Mouse (Mus musculus) spleen, adult 2 months (tissue): ENCODE results near the gene Stk38. TPM values are rescaled to one million over a fixed set of nuclear protein-coding genes. Genes with fewer than 3 reads are reported as not detected.

Source experiments
- DNase-seq, 2 experiments: peaks; one replicate each; pipeline versions ENCODE4 v3.0.0 to v3.0.0-alpha.2; 2012 to 2021; ENCODE audit warnings: low spot score in 2 of 2, low read depth in 1 of 2
- H3K27ac ChIP-seq: fragments of 200-500 bp; 2 replicates; pipeline ENCODE4 v1.5.1; 2012; ENCODE audit warnings: low read length, inconsistent platforms; ENCODE audit not compliant: insufficient read depth
- H3K27me3 ChIP-seq: fragments of 200-500 bp; 2 replicates; pipeline ENCODE4 v1.6.1; 2012; ENCODE audit warnings: mild to moderate bottlenecking, moderate library complexity, low read length, inconsistent platforms; ENCODE audit not compliant: control insufficient read depth, insufficient read depth
- H3K36me3 ChIP-seq: fragments of 200-500 bp; 2 replicates; pipeline ENCODE4 v1.6.1; 2012; ENCODE audit warnings: mild to moderate bottlenecking, low read length, inconsistent platforms; ENCODE audit not compliant: control insufficient read depth, insufficient read depth
- H3K4me1 ChIP-seq: fragments of 200-500 bp; 2 replicates; pipeline ENCODE4 v1.6.1; 2011; ENCODE audit warnings: inconsistent platforms; ENCODE audit not compliant: control insufficient read depth, insufficient read depth, insufficient read length
- H3K4me3 ChIP-seq: fragments of 200-500 bp; 2 replicates; pipeline ENCODE4 v1.5.1; 2011; ENCODE audit warnings: mild to moderate bottlenecking, inconsistent platforms; ENCODE audit not compliant: insufficient read depth, insufficient read length; ENCODE audit errors: extremely low read depth
- CTCF ChIP-seq: fragments of 200-500 bp; IDR thresholded peaks from 2 replicates; pipeline ENCODE4 v1.5.1; 2011; ENCODE audit warnings: mild to moderate bottlenecking, inconsistent platforms; ENCODE audit not compliant: insufficient read depth, insufficient read length, insufficient replicate concordance; ENCODE audit errors: extremely low read depth
- POLR2A ChIP-seq: fragments of 200-500 bp; IDR thresholded peaks from 2 replicates; pipeline ENCODE4 v1.6.1; 2011; ENCODE audit warnings: low read depth, low read length, inconsistent platforms
- WGBS: fragments of 180-500 bp; shearing (Covaris S2); methylation state at CpG from one replicate; pipeline ENCODE4 v1.1.7; 2018; 5-methylcytosine and 5-hydroxymethylcytosine counted together
- polyA plus RNA-seq: library from polyadenylated mRNA; depleted of rRNA; stranded (reverse); fragments of >200 nt; gene quantifications from 2 replicates; pipeline ENCODE4 v1.2.3, GENCODE M21; 2012; rRNA removed

The Stk38 gene
- polyA plus RNA-seq, 1 experiment: 119 TPM

DNA sequence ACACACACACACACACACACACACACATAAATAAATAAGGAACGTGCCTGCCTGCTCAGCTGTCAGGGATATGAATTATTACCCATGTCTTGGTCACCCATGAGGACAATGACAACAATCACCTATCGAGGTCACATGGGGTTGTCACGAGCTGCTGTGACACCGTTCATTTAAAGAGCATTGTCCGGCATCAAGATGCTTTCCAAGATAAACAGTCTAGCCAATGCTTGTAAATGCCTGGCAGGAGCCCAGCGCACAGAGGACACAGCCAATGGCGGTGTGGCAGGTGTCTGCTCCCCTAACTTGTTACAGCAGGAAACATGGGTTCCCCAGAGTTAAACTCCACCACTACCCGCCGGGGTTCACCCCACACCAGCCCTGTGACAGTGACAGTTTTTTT is 79.8 kb downstream of the Stk38 start:
- Histone ChIP-seq H3K27ac (no peak overlapping the region), H3K4me1 (no peaks in the 10 kb centered on the region), H3K4me3 (no peak overlapping the region), H3K36me3 (no peaks in the 10 kb centered on the region), H3K27me3 (no peaks in the 10 kb centered on the region)
- WGBS: 71% methylated on average over 9 of the region's 9 CpGs
- no peak for TF ChIP-seq POLR2A
- no peak for TF ChIP-seq CTCF
- DNase-seq: no peak

GRCm38 (mm10) chr17:28926866-28927635 is 80.7 kb downstream of the Stk38 start:
- WGBS: 42% methylated on average over 15 of the region's 15 CpGs
- no peak overlapping the region for H3K4me3 ChIP-seq
- H3K36me3 ChIP-seq: no peaks in the 10 kb centered on the region
- H3K27ac ChIP-seq: no peak overlapping the region
- TF ChIP-seq CTCF (peak; percentile 53; the same call in 1 of the 2 replicates), POLR2A (no peak)
- no peaks in the 10 kb centered on the region for H3K4me1 ChIP-seq
- no peaks in the 10 kb centered on the region for H3K27me3 ChIP-seq
- peak in 1 of 2 experiments; percentile 24 for DNase-seq

DNA sequence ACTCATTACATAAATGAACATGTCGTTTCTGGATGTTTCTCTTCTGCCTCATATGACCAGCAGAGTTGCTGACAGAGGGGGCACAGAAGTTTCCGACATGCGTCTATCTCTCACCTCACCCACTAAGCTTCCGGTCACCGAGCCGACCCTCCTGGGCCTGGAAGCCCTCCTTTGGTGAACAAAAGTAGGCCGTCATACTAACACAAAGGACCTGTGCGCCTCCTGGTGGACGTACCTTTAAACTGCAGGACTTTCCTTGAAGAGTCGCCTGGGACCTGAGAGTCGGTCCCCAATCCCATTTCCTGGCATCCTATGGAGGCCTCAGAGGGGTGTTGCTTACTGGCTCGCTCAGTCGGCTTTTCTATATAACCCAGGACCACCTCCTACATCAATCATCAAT is 81.4 kb downstream of the Stk38 start:
- no peaks in the 10 kb centered on the region for H3K36me3 ChIP-seq
- no peaks in the 10 kb centered on the region for H3K27me3 ChIP-seq
- TF ChIP-seq POLR2A (no peak), CTCF (peak; percentile 81; the same call in 1 of the 2 replicates)
- 9% methylated on average over 13 of the region's 13 CpGs for WGBS
- H3K4me3 ChIP-seq: no peak overlapping the region
- no peaks in the 10 kb centered on the region for H3K4me1 ChIP-seq
- H3K27ac ChIP-seq: no peak overlapping the region
- peak; percentile 38 to 69 for DNase-seq

DNA sequence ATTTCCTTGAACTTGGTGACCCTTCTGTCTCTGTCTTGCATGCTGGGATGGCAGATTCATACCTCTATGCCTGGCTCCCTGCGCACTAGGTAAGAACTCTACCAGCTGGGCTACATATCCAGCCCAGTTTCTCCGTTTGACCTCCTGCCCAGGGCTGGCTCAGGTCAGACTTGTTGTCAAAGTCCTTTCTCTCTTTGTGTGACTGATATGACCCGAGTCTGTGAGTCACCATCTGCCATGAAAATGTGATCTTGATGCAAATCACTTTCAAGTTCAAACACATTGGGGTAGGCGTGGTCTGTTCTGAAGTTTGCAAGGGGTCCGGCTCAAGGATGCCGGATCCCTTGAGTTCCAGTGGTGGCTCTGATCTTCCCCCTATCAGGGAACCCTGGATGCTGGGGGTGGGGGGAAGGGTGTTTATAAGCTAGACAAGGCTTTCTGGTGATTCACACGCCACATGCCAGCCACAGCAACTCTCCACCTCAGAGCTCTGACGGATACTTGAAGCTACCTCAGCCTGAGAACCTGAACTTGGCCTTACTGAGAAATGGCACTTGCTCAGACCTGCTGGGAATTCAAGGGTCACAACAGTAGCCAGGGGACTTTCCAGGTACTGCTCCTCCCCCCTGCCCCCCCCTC is 82.7 kb downstream of the Stk38 start:
- Histone ChIP-seq H3K4me3 (no peak overlapping the region), H3K36me3 (no peaks in the 10 kb centered on the region), H3K27ac (no peak overlapping the region), H3K4me1 (no peaks in the 10 kb centered on the region), H3K27me3 (no peaks in the 10 kb centered on the region)
- WGBS: 82% methylated on average over 8 of the region's 8 CpGs
- TF ChIP-seq CTCF: no peak
- no peak for TF ChIP-seq POLR2A
- DNase-seq: no peak

DNA sequence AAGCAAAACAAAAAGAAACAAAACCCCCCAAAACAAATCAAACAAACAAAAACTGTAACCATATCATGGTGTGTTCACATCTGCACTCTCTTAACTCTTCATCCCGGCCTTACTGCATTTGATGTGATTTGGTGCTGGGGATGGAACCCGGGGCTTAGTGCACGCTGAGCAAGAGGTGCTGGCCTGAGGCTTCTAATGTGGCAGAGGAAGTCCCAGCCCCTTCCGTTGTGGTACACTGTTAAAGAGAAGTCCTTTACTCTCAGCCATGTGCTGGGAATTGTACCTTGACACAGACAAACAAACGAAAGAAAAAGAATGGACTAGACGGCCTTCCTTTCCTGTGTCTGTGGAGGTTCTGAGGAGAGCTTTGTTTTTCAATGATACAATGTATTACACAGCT is 85.7 kb downstream of the Stk38 start:
- Histone ChIP-seq H3K27ac (no peak overlapping the region), H3K36me3 (no peaks in the 10 kb centered on the region), H3K4me3 (no peak overlapping the region), H3K4me1 (no peaks in the 10 kb centered on the region), H3K27me3 (no peaks in the 10 kb centered on the region)
- DNase-seq: no peak
- TF ChIP-seq CTCF (no peak), POLR2A (no peak)
- 9% methylated on average over 6 of the region's 6 CpGs for WGBS

DNA sequence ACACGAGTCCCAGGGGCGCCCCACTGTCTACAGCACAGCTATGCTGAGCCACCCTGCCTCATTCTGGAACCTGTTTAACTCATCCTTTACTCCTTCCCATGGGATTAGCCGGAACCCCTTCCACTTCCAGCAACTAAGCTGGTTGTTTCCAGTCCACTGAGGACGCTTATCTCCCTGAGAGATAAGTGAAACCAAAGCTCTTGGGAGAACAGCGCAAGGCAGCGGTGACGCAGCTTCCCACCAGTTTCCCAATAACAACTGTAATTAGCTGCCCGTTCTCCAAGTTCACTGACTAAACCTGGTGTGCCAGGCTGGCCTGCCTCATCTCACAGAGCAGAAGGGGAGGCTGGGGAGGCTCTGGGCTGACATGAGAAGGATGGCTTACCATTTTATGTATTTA is 86.7 kb downstream of the Stk38 start:
- Histone ChIP-seq H3K27me3 (no peaks in the 10 kb centered on the region), H3K4me1 (no peaks in the 10 kb centered on the region), H3K27ac (no peak overlapping the region), H3K4me3 (no peak overlapping the region), H3K36me3 (no peaks in the 10 kb centered on the region)
- DNase-seq: no peak
- no peak for TF ChIP-seq POLR2A
- TF ChIP-seq CTCF: no peak
- WGBS: 83% methylated on average over 8 of the region's 8 CpGs

Other genes starting within 250 kb of the Stk38 start
- 1.1 and 2.6 TPM in 2 replicates for gene Mapk13, start 238.7 kb downstream of the Stk38 start, polyA plus RNA-seq
- 42.9 and 43.2 TPM in 2 replicates for gene Brpf3, start 206.9 kb downstream of the Stk38 start, polyA plus RNA-seq
- gene Pnpla1, start 149.6 kb downstream of the Stk38 start, polyA plus RNA-seq: 0.02 TPM in 1 of 2 replicates, not detected in the other
- gene 4930539E08Rik, start 92.7 kb downstream of the Stk38 start, polyA plus RNA-seq: 0.37 and 0.59 TPM in 2 replicates
- 0.18 and 0.28 TPM in 2 replicates for gene Pxt1, start 64.2 kb downstream of the Stk38 start, polyA plus RNA-seq
- 27.4 and 58.3 TPM in 2 replicates for gene Kctd20, start 56.0 kb downstream of the Stk38 start, polyA plus RNA-seq
- gene Srsf3, start 24.6 kb upstream of the Stk38 start, polyA plus RNA-seq: 189 and 210 TPM in 2 replicates
- 7.6 and 8.0 TPM in 2 replicates for gene Cdkn1a, start 83.0 kb upstream of the Stk38 start, polyA plus RNA-seq
- gene Rab44, start 106.2 kb upstream of the Stk38 start, polyA plus RNA-seq: 4.9 and 5.2 TPM in 2 replicates
- gene Cpne5, start 230.2 kb upstream of the Stk38 start, polyA plus RNA-seq: 2.4 and 3.6 TPM in 2 replicates